Mouse (Mus musculus) CH12.LX (cell line): ENCODE data around the gene Nup153.

Experiments used
- BHLHE40 ChIP-seq: IDR thresholded peaks from 2 replicates; pipeline ENCODE4 v1.6.1; 2011; ENCODE audit warnings: mild to moderate bottlenecking, low read depth, low read length, improper control_type of control experiment
- CHD1 ChIP-seq: IDR thresholded peaks from 2 replicates; pipeline ENCODE4 v1.6.1; 2012; ENCODE audit warnings: low read depth, low read length, improper control_type of control experiment, inconsistent platforms
- CTCF ChIP-seq, 2 experiments: IDR thresholded peaks in 1 of 2; conservative IDR thresholded peaks in 1 of 2; 2 replicates each; pipeline ENCODE4 v1.5.1; 2011 to 2012; ENCODE audit warnings: low read depth in 2 of 2, low read length in 2 of 2, improper control_type of control experiment in 1 of 2, inconsistent platforms in 1 of 2, mild to moderate bottlenecking in 1 of 2, moderate library complexity in 1 of 2
- EP300 ChIP-seq: IDR thresholded peaks from 2 replicates; pipeline ENCODE4 v1.6.1; 2011; ENCODE audit warnings: low read length, improper control_type of control experiment
- ETS1 ChIP-seq: conservative IDR thresholded peaks from 2 replicates; pipeline ENCODE4 v1.6.1; 2012; ENCODE audit warnings: low read depth, mild to moderate bottlenecking, inconsistent platforms, low read length, improper control_type of control experiment, moderate library complexity
- HCFC1 ChIP-seq: IDR thresholded peaks from 2 replicates; pipeline ENCODE4 v1.6.1; 2012; ENCODE audit warnings: low read depth, mild to moderate bottlenecking, inconsistent platforms, low read length, improper control_type of control experiment
- POLR2A ChIP-seq: IDR thresholded peaks from 2 replicates; pipeline ENCODE4 v1.6.1; 2011; ENCODE audit warnings: low read depth, mild to moderate bottlenecking, improper control_type of control experiment, low read length
- SIN3A ChIP-seq: IDR thresholded peaks from 2 replicates; pipeline ENCODE4 v1.6.1; 2012; ENCODE audit warnings: low read length, improper control_type of control experiment, inconsistent platforms

- no peak for TF ChIP-seq SIN3A
- TF ChIP-seq BHLHE40: no peak
- TF ChIP-seq CHD1: no peak
- no peak for TF ChIP-seq HCFC1
- no peak for TF ChIP-seq ETS1
- TF ChIP-seq CTCF (conservative IDR thresholded peaks at IDR 0.05 in 1 of 2, IDR thresholded peaks at IDR 0.05 in 1 of 2; ENCODE audit: low read depth in 2 of 2, low read length in 2 of 2): no peak
- TF ChIP-seq EP300: no peak
- TF ChIP-seq POLR2A: no peak
Measured at GRCm38 (mm10) chr13:46772581-46772980, 44.8 kb upstream of the Nup153 start.
